Mouse (Mus musculus) lung, embryonic 16.5 days (tissue): ENCODE results near the gene Kcnip3. TPM values are rescaled to one million over a fixed set of nuclear protein-coding genes. Genes with fewer than 3 reads are reported as not detected.

Experiments
- ATAC-seq: fragments of 200-750 bp; cut with Nextera tagmentation; 2 replicates; pipeline ENCODE4 v1.8.0; 2017; ENCODE audit warnings: low read depth, mild to moderate bottlenecking, moderate library complexity
- H3K27ac ChIP-seq: fragments of 300-500 bp; sonication (generic); 2 replicates; pipeline ENCODE4 v1.5.1; 2014; ENCODE audit warnings: mild to moderate bottlenecking, control low read depth, low read length
- H3K27me3 ChIP-seq: fragments of 300-500 bp; sonication (generic); 2 replicates; pipeline ENCODE4 v1.6.1; 2014; ENCODE audit warnings: low read depth, low read length, mixed read lengths; ENCODE audit not compliant: control insufficient read depth, insufficient read depth
- H3K36me3 ChIP-seq: fragments of 300-500 bp; sonication (generic); 2 replicates; pipeline ENCODE4 v1.6.1; 2014; ENCODE audit warnings: low read length; ENCODE audit not compliant: control insufficient read depth, insufficient read depth
- H3K4me1 ChIP-seq: fragments of 300-500 bp; sonication (generic); replicated peaks from 2 replicates; pipeline ENCODE4 v1.6.1; 2014; ENCODE audit warnings: low read length, mixed read lengths; ENCODE audit not compliant: control insufficient read depth, insufficient read depth
- H3K4me2 ChIP-seq: fragments of 300-500 bp; sonication (generic); 2 replicates; pipeline ENCODE4 v1.6.1; 2014; ENCODE audit warnings: low read depth, low read length, control low read depth
- H3K4me3 ChIP-seq: fragments of 300-500 bp; sonication (generic); 2 replicates; pipeline ENCODE4 v1.5.1; 2014; ENCODE audit warnings: mild to moderate bottlenecking, low read length, control low read depth
- H3K9ac ChIP-seq: fragments of 300-500 bp; sonication (generic); 2 replicates; pipeline ENCODE4 v1.6.1; 2014; ENCODE audit warnings: low read length, control low read depth
- H3K9me3 ChIP-seq: fragments of 300-500 bp; sonication (generic); 2 replicates; pipeline ENCODE4 v1.6.1; 2016; ENCODE audit warnings: low read length; ENCODE audit not compliant: control insufficient read depth
- WGBS: fragments of 180-500 bp; shearing (Covaris S2); extraction: QIAGEN DNeasy Blood & Tissue Kit; methylation state at CpG from one replicate; pipeline ENCODE4 v1.1.7; 2014; 5-methylcytosine and 5-hydroxymethylcytosine counted together
- polyA plus RNA-seq: library from polyadenylated mRNA; unstranded; fragments of >200 nt; fragmentation: Nextera tagmentation; extraction: Ambion mirVana; gene quantifications from 2 replicates; pipeline ENCODE4 v1.2.1, GENCODE M21; 2015

The Kcnip3 gene
- polyA plus RNA-seq, 1 experiment from 2014 or later = 3.4 TPM

DNA sequence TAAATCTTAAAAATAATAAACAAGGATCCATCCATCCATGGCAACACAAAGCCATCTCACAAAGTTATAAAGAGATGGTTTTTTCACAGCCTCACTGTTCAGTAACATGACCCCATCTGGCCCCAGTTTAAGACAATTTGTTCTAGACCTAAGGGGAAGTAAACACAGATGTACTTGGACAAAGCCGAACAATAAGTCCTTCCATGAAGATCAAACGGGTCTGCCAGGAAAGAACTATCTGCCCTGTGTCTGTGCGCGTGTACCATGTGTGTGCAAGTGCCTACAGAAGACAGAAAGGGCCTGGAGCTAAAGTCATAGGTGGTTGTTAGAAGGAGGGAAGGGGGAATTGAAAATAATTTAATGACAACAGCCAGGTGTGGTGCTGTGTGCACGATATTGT lies 51.7 kb downstream of the Kcnip3 start:
- no peaks in the 10 kb centered on the region for H3K4me1 ChIP-seq
- no peaks in the 10 kb centered on the region for H3K36me3 ChIP-seq
- no peaks in the 10 kb centered on the region for H3K9me3 ChIP-seq
- no peak overlapping the region for H3K4me2 ChIP-seq
- no peak for ATAC-seq
- no peak overlapping the region for H3K27ac ChIP-seq
- no peaks in the 10 kb centered on the region for H3K27me3 ChIP-seq
- no peak overlapping the region for H3K4me3 ChIP-seq
- no peak overlapping the region for H3K9ac ChIP-seq
- WGBS = 79% methylated on average over 5 of the region's 5 CpGs

- no peak overlapping the region for H3K4me2 ChIP-seq
- H3K4me3 ChIP-seq = no peak overlapping the region
- no peak overlapping the region for H3K9ac ChIP-seq
- no peak overlapping the region for H3K27ac ChIP-seq
- WGBS = 6% methylated on average over 8 of the region's 8 CpGs
- peak; percentile 87 for ATAC-seq
- no peaks in the 10 kb centered on the region for H3K4me1 ChIP-seq
- no peaks in the 10 kb centered on the region for H3K36me3 ChIP-seq
- H3K9me3 ChIP-seq = no peaks in the 10 kb centered on the region
- no peaks in the 10 kb centered on the region for H3K27me3 ChIP-seq
Measured at GRCm38 (mm10) chr2:127462314-127462713, 59.6 kb downstream of the Kcnip3 start.

DNA sequence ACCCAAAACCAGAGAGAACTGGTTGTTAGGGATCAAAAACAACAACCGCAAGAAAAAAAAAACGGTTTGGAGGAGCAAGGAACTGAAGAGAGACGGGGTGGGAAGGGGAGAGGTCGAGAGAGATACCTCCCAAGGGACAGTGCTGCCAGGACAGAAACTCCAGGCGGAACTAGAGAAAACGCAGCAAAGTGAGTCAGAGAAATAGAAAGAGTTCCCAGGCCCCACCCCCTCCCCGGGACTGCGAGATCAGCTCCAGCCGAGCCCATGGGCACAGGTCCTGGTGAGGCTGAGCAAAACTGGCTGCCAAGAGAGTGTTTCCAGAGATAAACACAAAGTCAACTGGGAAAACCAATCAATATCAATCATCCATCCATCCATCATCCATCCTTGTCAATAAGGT lies 60.5 kb downstream of the Kcnip3 start:
- Histone ChIP-seq H3K27me3 (no peaks in the 10 kb centered on the region), H3K9ac (no peak overlapping the region), H3K4me2 (no peak overlapping the region), H3K27ac (no peak overlapping the region), H3K4me3 (no peak overlapping the region), H3K9me3 (no peaks in the 10 kb centered on the region), H3K4me1 (no peaks in the 10 kb centered on the region), H3K36me3 (no peaks in the 10 kb centered on the region)
- no peak for ATAC-seq
- 35% methylated on average over 9 of the region's 9 CpGs for WGBS

DNA sequence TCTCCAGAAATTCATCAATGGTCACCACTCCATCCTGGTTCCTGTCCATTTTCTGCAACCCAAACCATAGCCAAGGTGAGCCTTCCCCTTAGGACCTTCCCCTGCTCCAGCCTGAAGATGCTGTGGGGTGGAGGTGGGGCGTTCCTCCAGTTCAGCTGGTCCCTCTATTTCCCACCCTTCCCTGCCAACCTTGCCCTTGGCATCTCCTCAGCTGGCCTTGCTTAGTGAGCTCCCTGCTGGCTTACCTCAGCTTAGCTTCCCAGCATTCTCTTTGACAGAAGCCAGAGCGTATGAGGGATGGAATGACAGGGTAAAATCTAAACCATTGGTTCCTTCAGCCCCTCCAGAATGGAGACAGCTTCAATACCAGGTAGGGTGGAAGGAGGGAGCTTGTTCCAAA lies 62.6 kb downstream of the Kcnip3 start:
- Histone ChIP-seq H3K27ac (no peak overlapping the region), H3K4me1 (no peaks in the 10 kb centered on the region)
- 79% methylated on average over 2 of the region's 2 CpGs for WGBS

DNA sequence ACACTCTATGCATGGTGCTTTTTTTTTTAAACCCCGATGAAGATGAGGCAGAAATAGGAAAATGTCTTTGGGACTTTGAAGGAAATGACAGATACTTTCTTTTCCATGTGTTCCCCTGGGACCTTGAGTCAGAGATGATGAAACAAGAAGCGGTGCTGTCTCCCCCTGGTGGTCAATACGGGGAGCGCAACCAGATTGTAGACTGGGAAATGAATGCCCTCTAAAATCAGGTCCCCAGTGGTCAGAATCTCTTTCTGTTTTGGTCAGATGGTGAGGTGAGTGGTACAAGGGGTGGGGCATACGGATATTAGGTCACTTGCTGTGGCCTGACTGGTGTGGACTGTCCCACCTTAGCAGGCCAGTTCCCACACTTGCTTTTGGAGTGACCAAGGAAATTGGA lies 68.1 kb downstream of the Kcnip3 start:
- WGBS = 4% methylated on average over 5 of the region's 5 CpGs
- Histone ChIP-seq H3K4me1 (peaks cover 7% of the 10 kb centered on the region), H3K36me3 (no peaks in the 10 kb centered on the region), H3K9me3 (no peaks in the 10 kb centered on the region), H3K4me3 (no peak overlapping the region), H3K9ac (no peak overlapping the region), H3K4me2 (no peak overlapping the region), H3K27ac (no peak overlapping the region), H3K27me3 (no peaks in the 10 kb centered on the region; the same call in 1 of the 2 replicates)
- no peak for ATAC-seq

More for the DNA sequence above, 62.6 kb downstream of the Kcnip3 start:
- no peak for ATAC-seq
- Histone ChIP-seq H3K27me3 (no peaks in the 10 kb centered on the region), H3K36me3 (no peaks in the 10 kb centered on the region), H3K9ac (no peak overlapping the region), H3K9me3 (no peaks in the 10 kb centered on the region), H3K4me2 (no peak overlapping the region), H3K4me3 (no peak overlapping the region)

- Histone ChIP-seq H3K9me3 (no peaks in the 10 kb centered on the region), H3K4me2 (no peak overlapping the region), H3K9ac (no peak overlapping the region), H3K4me1 (peaks cover 7% of the 10 kb centered on the region), H3K4me3 (no peak overlapping the region), H3K36me3 (no peaks in the 10 kb centered on the region), H3K27ac (no peak overlapping the region), H3K27me3 (no peaks in the 10 kb centered on the region; the same call in 1 of the 2 replicates)
- 70% methylated on average over 9 of the region's 9 CpGs for WGBS
- no peak for ATAC-seq
Measured at GRCm38 (mm10) chr2:127453141-127453540, 68.8 kb downstream of the Kcnip3 start.

- Histone ChIP-seq H3K4me1 (peaks cover 7% of the 10 kb centered on the region), H3K36me3 (no peaks in the 10 kb centered on the region), H3K9ac (no peak overlapping the region), H3K27ac (no peak overlapping the region), H3K27me3 (no peaks in the 10 kb centered on the region; the same call in 1 of the 2 replicates), H3K4me2 (no peak overlapping the region), H3K4me3 (no peak overlapping the region), H3K9me3 (no peaks in the 10 kb centered on the region)
- WGBS = 13% methylated on average over 6 of the region's 6 CpGs
- ATAC-seq = no peak
Measured at GRCm38 (mm10) chr2:127451748-127452147, 70.1 kb downstream of the Kcnip3 start.

GRCm38 (mm10) chr2:127449691-127450090 lies 72.2 kb downstream of the Kcnip3 start:
- WGBS = 15% methylated on average over 7 of the region's 7 CpGs
- H3K4me3 ChIP-seq = no peak overlapping the region
- peaks cover 7% of the 10 kb centered on the region for H3K4me1 ChIP-seq
- peak; percentile 64; the same call in 1 of the 2 replicates for ATAC-seq
- H3K27me3 ChIP-seq = no peaks in the 10 kb centered on the region; the same call in 1 of the 2 replicates
- H3K27ac ChIP-seq = no peak overlapping the region
- no peaks in the 10 kb centered on the region for H3K9me3 ChIP-seq
- no peak overlapping the region for H3K9ac ChIP-seq
- no peaks in the 10 kb centered on the region for H3K36me3 ChIP-seq
- H3K4me2 ChIP-seq = no peak overlapping the region

DNA sequence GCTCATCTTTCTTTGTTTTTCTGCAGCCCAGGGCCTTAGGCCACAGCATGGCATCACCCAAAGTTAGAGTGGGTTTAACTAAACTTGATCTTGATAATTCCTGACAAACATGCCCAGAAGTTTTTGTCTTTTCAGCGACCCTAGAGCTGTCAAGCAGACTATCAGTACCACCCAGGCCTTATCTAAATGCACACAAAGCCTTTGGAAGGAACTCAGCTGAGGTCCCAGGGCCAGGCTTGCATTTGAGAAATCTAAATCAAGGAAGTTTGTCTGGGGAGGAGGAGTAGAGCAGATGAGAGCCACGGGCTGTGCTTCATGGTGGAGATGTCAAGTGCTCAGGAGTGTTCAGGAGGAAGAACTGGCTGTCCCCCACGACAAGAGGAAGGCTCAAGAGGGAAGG lies 75.0 kb downstream of the Kcnip3 start:
- no peak for ATAC-seq
- no peaks in the 10 kb centered on the region for H3K36me3 ChIP-seq

More for the DNA sequence above, 75.0 kb downstream of the Kcnip3 start:
- Histone ChIP-seq H3K4me2 (no peak overlapping the region), H3K27ac (no peak overlapping the region), H3K9ac (no peak overlapping the region), H3K27me3 (no peaks in the 10 kb centered on the region), H3K4me3 (no peak overlapping the region), H3K4me1 (peaks cover 12% of the 10 kb centered on the region), H3K9me3 (no peaks in the 10 kb centered on the region)
- 20% methylated on average over 3 of the region's 3 CpGs for WGBS
